Mouse (Mus musculus) v-Abl transformed pro-B cells (cell line): Measurements from ENCODE around the gene Prss42.

Experiments used
- in situ Hi-C, 2 experiments: fragments of 400-800 bp; cut with MboI; formaldehyde crosslinking; loops; one replicate each; pipeline ENCODE4 v1.15.1; 2025; ENCODE audit not compliant: unreplicated experiment in 2 of 2

Gene Prss42

GRCm38 (mm10) chr9:110797866-110798265, at the start of gene Prss42:
Gene Prss42, plus strand, starts transcription at chr9:110798166.
- in situ Hi-C loops, result no loop called here

GRCm38 (mm10) chr9:110748451-110748850, 49.5 kb upstream of the Prss42 start:
- in situ Hi-C loops, result no loop called here

- in situ Hi-C loops, result loop anchor here in 1 of 2 experiments (10.0 kb wide), 1 partner anchor 336 kb away; the partner anchor contains the start of gene Ngp
These were observed 47.4 kb upstream of the Prss42 start for GRCm38 (mm10) chr9:110750404-110751187.

- in situ Hi-C loops, result loop anchor here in 1 of 2 experiments (10.0 kb wide), 1 partner anchor 337 kb away; the partner anchor contains the start of gene Ngp
These were observed 46.6 kb upstream of the Prss42 start for GRCm38 (mm10) chr9:110751412-110751811.

- in situ Hi-C loops, result loop anchor here in 1 of 2 experiments (10.0 kb wide), 1 partner anchor 338 kb away; the partner anchor contains the start of gene Ngp
These were observed 45.0 kb upstream of the Prss42 start for GRCm38 (mm10) chr9:110752917-110753435.

GRCm38 (mm10) chr9:110753773-110754172, 44.2 kb upstream of the Prss42 start:
- in situ Hi-C loops, result loop anchor here in 1 of 2 experiments (10.0 kb wide), 1 partner anchor 339 kb away; the partner anchor contains the start of gene Ngp

- in situ Hi-C loops, result loop anchor here in 1 of 2 experiments (10.0 kb wide), 1 partner anchor 343 kb away; the partner anchor contains the start of gene Ngp
These were observed 40.1 kb upstream of the Prss42 start for GRCm38 (mm10) chr9:110757816-110758215.

GRCm38 (mm10) chr9:110758605-110759004, 39.4 kb upstream of the Prss42 start:
- in situ Hi-C loops, result loop anchor here in 1 of 2 experiments (10.0 kb wide), 1 partner anchor 344 kb away; the partner anchor contains the start of gene Ngp

GRCm38 (mm10) chr9:110759265-110759664, 38.7 kb upstream of the Prss42 start:
- in situ Hi-C loops, result loop anchor here in 1 of 2 experiments (10.0 kb wide), 1 partner anchor 344 kb away; the partner anchor contains the start of gene Ngp

GRCm38 (mm10) chr9:110760886-110761285, 37.1 kb upstream of the Prss42 start:
- in situ Hi-C loops, result no loop called here

- in situ Hi-C loops, result no loop called here
These were observed 35.2 kb upstream of the Prss42 start for GRCm38 (mm10) chr9:110762763-110763162.

- in situ Hi-C loops, result no loop called here
These were observed 34.6 kb upstream of the Prss42 start for GRCm38 (mm10) chr9:110763405-110763804.

GRCm38 (mm10) chr9:110772336-110772735, 25.6 kb upstream of the Prss42 start:
- in situ Hi-C loops, result loop anchor here in 1 of 2 experiments (10.0 kb wide), 1 partner anchor 138 kb away; no protein-coding TSS in a partner anchor

- in situ Hi-C loops, result loop anchor here in 1 of 2 experiments (5.0 to 10.0 kb wide), 2 partner anchors 62 to 140 kb away; no protein-coding TSS in a partner anchor
These were observed 23.3 kb upstream of the Prss42 start for GRCm38 (mm10) chr9:110774403-110775268.

GRCm38 (mm10) chr9:110775269-110776022, 22.5 kb upstream of the Prss42 start:
- in situ Hi-C loops, result loop anchor here in 1 of 2 experiments (5.0 to 10.0 kb wide), 2 partner anchors 63 to 141 kb away; no protein-coding TSS in a partner anchor

- in situ Hi-C loops, result loop anchor here in 1 of 2 experiments (5.0 to 10.0 kb wide), 2 partner anchors 66 to 143 kb away; no protein-coding TSS in a partner anchor
These were observed 19.9 kb upstream of the Prss42 start for GRCm38 (mm10) chr9:110778100-110778499.

- in situ Hi-C loops, result loop anchor here in 1 of 2 experiments (5.0 to 10.0 kb wide), 2 partner anchors 66 to 144 kb away; no protein-coding TSS in a partner anchor
These were observed 19.4 kb upstream of the Prss42 start for GRCm38 (mm10) chr9:110778559-110778958.

GRCm38 (mm10) chr9:110779242-110779913, 18.6 kb upstream of the Prss42 start:
- in situ Hi-C loops, result loop anchor here in 1 of 2 experiments (5.0 to 10.0 kb wide), 2 partner anchors 67 to 145 kb away; no protein-coding TSS in a partner anchor
